Mouse (Mus musculus): ENCODE measurements around the gene Eno1. TPM values are rescaled to one million over a fixed set of nuclear protein-coding genes. Genes with fewer than 3 reads are reported as not detected.

Eno1 gene
- total and polyA plus RNA-seq, 3 experiments = 1,109 to 1,985 (median 1,272) TPM

DNA sequence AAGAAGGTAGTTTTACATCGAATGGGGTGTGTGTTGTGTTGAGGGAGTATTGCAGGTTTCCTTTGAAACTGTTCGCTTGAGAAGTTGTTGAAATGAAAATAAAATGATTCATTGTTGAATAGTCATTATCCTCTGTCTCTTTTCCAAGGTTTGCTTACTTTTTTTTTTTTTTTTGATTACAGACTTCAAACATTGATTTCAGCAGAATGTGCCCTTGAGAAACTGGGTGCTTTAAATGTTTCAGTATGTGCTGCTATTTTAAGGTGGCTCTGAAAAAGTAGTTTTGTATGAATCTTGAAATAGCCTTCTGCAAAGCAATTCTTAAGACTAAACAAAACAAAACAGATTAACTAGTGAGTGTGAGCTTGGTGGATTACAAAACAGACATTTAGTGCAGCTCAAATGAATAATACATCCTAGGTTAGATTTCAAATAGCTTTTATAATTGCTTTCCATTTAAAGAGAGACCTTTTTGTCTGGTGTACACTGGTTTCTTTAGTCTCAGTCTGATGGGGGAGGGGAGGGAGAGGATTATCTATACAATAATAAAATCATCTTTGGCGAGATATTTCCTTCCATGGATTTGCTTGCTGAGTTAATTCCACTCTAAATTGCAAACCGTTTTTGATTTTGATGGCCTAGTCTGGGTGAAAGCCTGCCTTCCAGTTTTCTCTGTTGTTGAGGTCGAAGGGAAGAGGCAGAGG lies 46.3 kb downstream of the Eno1 start:
- dilution Hi-C loops (cut with MboI; ENCODE audit: extremely low pct_ligation_motif_present, extremely low pct_unique_long_range_greater_than_20kb, low sequenced_read_pairs) = no loop called here
- no peak for DNase-seq (ENCODE audit: extremely low read depth)
- H3K27me3 ChIP-seq (replicated peaks) = no peaks in the 10 kb centered on the region
- TF ChIP-seq BHLHE40 (IDR thresholded peaks at IDR 0.05; ENCODE audit: low read depth, low read length) (no peak), SIN3A (IDR thresholded peaks at IDR 0.05; ENCODE audit: low read length) (no peak), RCOR1 (conservative IDR thresholded peaks at IDR 0.05; ENCODE audit: low read depth, low read length) (no peak), MXI1 (IDR thresholded peaks at IDR 0.05; ENCODE audit: low read depth, low read length) (no peak), MAX (IDR thresholded peaks at IDR 0.05; ENCODE audit: low read length) (no peak), ZKSCAN1 (IDR thresholded peaks at IDR 0.05; ENCODE audit: borderline replicate concordance, low read depth, low read length) (no peak), GABPA (IDR thresholded peaks at IDR 0.05; ENCODE audit: insufficient replicate concordance, low read depth, low read length) (no peak), UBTF (IDR thresholded peaks at IDR 0.05; ENCODE audit: low read depth, low read length) (no peak), NELFE (IDR thresholded peaks at IDR 0.05; ENCODE audit: low read depth, low read length) (no peak), USF2 (conservative IDR thresholded peaks at IDR 0.05; ENCODE audit: low read depth, low read length) (no peak), USF1 (IDR thresholded peaks at IDR 0.05; ENCODE audit: low read depth, low read length) (no peak), MEF2A (IDR thresholded peaks at IDR 0.05; ENCODE audit: borderline replicate concordance, low read depth, low read length) (no peak), TCF12 (IDR thresholded peaks at IDR 0.05; ENCODE audit: low read depth, low read length) (no peak), ELF1 (IDR thresholded peaks at IDR 0.05; ENCODE audit: low read depth, low read length) (no peak)
- in situ Hi-C loops (cut with MboI; ENCODE audit: low pct_ligation_motif_present, low pct_unique_long_range_greater_than_20kb, low sequenced_read_pairs) = no loop called here
- H3K9ac ChIP-seq (ENCODE audit: insufficient read depth, low read depth) = peak overlapping the region; percentile 81
- H3K27ac ChIP-seq (ENCODE audit: insufficient read depth, low read depth) = no peak overlapping the region
- H3K4me1 ChIP-seq (ENCODE audit: control insufficient read depth in 1 of 2, insufficient read depth in 2 of 2) = peaks cover 2 to 15% of the 10 kb centered on the region in 2 experiments; a peak in 3 of 4 replicates
- peak overlapping the region; percentile 37 to 91 (median 72) for H3K4me3 ChIP-seq (replicated peaks in 1 of 3; ENCODE audit: low read depth in 2 of 3, low read length in 2 of 3, poor library complexity in 1 of 3)
- peaks cover 23% of the 10 kb centered on the region for H3K79me2 ChIP-seq (replicated peaks; ENCODE audit: control insufficient read depth, extremely low read depth, insufficient read depth, poor library complexity, severe bottlenecking)
- H3K36me3 ChIP-seq (replicated peaks in 1 of 2; ENCODE audit: control insufficient read depth in 1 of 2, insufficient read depth in 1 of 2, low read length in 1 of 2) = no peaks in the 10 kb centered on the region
- no peaks in the 10 kb centered on the region for H3K9me3 ChIP-seq (replicated peaks; ENCODE audit: low read length)
- H3K4me2 ChIP-seq (ENCODE audit: insufficient read depth, low read depth, poor library complexity, severe bottlenecking) = peak overlapping the region; percentile 89

DNA sequence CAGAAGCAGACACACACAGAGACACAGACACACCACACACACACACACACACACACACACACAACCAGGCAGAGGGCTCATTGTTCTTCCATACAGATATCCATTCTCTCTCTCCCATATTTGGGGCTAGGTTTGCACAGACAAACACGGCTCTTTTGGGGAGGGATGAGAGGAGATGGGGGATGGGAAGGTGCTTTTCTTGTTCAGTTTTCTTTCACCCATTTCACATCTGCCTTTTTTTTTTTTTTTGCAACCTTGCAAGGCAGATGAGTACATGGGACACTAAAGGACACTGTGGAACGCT lies 46.8 kb downstream of the Eno1 start:
- peak; percentile 18 for DNase-seq (ENCODE audit: extremely low read depth)
- Histone ChIP-seq H3K9me3 (replicated peaks; ENCODE audit: low read length) (no peaks in the 10 kb centered on the region), H3K27ac (ENCODE audit: insufficient read depth, low read depth) (no peak overlapping the region), H3K4me2 (ENCODE audit: insufficient read depth, low read depth, poor library complexity, severe bottlenecking) (peak overlapping the region; percentile 89), H3K36me3 (replicated peaks in 1 of 2; ENCODE audit: control insufficient read depth in 1 of 2, insufficient read depth in 1 of 2, low read length in 1 of 2) (no peaks in the 10 kb centered on the region), H3K27me3 (replicated peaks) (no peaks in the 10 kb centered on the region), H3K79me2 (replicated peaks; ENCODE audit: control insufficient read depth, extremely low read depth, insufficient read depth, poor library complexity, severe bottlenecking) (peaks cover 23% of the 10 kb centered on the region), H3K9ac (ENCODE audit: insufficient read depth, low read depth) (peak overlapping the region; percentile 50), H3K4me3 (replicated peaks in 1 of 3; ENCODE audit: low read depth in 2 of 3, low read length in 2 of 3, poor library complexity in 1 of 3) (peak overlapping the region; percentile 37 to 91 (median 72)), H3K4me1 (ENCODE audit: control insufficient read depth in 1 of 2, insufficient read depth in 2 of 2) (peaks cover 2 to 18% of the 10 kb centered on the region in 2 experiments; a peak in 3 of 4 replicates)
- TF ChIP-seq ZNF384 (IDR thresholded peaks at IDR 0.05; ENCODE audit: low read depth, low read length) (peak; percentile 82), POLR2A (IDR thresholded peaks at IDR 0.05; ENCODE audit: low read depth, low read length) (no peak)
- in situ Hi-C loops (cut with MboI; ENCODE audit: low pct_ligation_motif_present, low pct_unique_long_range_greater_than_20kb, low sequenced_read_pairs) (no loop called here), dilution Hi-C loops (cut with MboI; ENCODE audit: extremely low pct_ligation_motif_present, extremely low pct_unique_long_range_greater_than_20kb, low sequenced_read_pairs) (no loop called here)

Measured in CH12.LX (cell line).